Mouse (Mus musculus) right cerebral cortex, postnatal 10 days (tissue): ENCODE results near the gene Serpina10.
"Not testable (repeated sequence)": the region's sequence is repeated elsewhere in the genome, so short reads cannot be mapped to it uniquely, and the experiment has no call there.

ENCODE experiments used
- DNase-seq, 2 experiments: peaks; one replicate each; pipeline ENCODE4 v3.0.0; 2021; ENCODE audit warnings: low spot score in 2 of 2

Gene Serpina10

DNA sequence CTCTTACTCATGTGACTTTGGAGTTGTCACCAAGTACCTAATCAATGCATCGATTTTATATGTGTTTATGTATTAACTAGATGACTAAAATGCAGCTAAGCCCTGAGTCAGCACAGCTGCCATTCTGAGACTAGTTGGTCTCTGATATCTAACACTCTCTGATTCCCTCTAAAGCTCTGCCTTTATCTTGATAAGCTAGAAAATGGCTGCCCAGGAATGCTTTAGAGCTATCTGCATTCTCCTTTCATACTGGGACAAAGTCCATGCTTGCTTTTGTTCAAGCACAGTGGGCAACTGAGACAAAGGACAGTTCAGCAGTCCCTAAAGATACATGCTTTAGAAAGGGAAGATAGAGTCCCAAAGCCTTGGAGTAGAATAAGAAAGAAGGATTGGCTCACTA, 16.1 kb downstream of the Serpina10 start:
- DNase-seq, result no peak

- DNase-seq, result no peak
Measured at GRCm38 (mm10) chr12:103601839-103602238, 29.4 kb downstream of the Serpina10 start.

- no peak for DNase-seq
Measured at GRCm38 (mm10) chr12:103600364-103600763, 30.9 kb downstream of the Serpina10 start.

DNA sequence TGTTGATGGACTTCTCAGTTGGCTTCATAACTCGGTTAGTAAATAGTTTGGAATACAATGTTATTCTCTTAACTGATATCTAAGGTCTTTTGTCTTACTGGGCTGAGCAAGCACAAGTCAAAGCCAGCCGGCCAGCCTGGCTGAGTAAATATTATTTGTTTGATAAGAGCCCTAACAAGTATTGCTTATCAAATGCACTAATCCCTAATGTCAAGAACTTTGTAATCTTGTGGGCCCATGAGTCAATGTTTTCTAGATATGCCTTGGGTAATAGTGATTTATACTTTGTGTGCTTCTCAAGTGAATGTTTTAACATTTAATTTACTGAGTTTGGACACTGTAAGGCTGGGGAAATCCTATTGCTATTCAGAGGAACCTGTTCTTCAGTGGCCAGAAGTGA, 32.8 kb downstream of the Serpina10 start:
- DNase-seq, result no peak

GRCm38 (mm10) chr12:103583771-103584170, 47.5 kb downstream of the Serpina10 start:
- DNase-seq, result no peak

- DNase-seq, result not testable (repeated sequence)
Measured at GRCm38 (mm10) chr12:103578148-103578547, 53.1 kb downstream of the Serpina10 start.

GRCm38 (mm10) chr12:103569690-103570089, 61.6 kb downstream of the Serpina10 start:
- DNase-seq, result no peak

- peak in 1 of 2 experiments; percentile 27 for DNase-seq
Measured at GRCm38 (mm10) chr12:103567129-103567528, 64.1 kb downstream of the Serpina10 start.

DNA sequence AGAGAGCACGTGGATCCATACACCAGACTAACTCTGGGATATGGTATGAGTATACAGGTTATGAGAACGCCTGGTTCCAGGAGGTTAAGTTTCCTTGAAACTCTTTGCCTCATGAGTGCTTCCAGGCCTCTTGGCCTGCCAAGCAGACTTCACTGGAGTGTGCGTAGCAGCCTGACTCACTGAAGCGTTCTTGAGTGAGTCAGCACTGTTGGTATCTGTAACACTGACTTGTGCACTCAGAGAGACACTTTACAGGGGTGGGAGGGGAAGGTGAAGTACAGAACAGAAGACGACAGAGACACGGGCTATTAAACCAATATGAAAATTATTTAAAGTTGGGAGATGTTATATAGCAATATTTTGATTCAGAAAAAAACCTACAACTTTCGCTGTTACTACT, 66.1 kb downstream of the Serpina10 start:
- no peak for DNase-seq
